8 mouse cellular contexts compared by ENCODE assay signal in genomic region chr1:154117688-154118373, GRCm38 (mm10).
DNase-seq lines count a peak whose midpoint lies in the region; ATAC-seq lines count a peak whose summit lies in the region.

No protein-coding gene starts in this region.

- no peaks in the 10 kb centered on the region for H3K9me3 ChIP-seq in embryonic facial prominence, embryonic 13.5 days
- H3K9me3 ChIP-seq in heart, embryonic 12.5 days (replicated peaks) = no peaks in the 10 kb centered on the region
- H3K9me3 ChIP-seq in kidney, embryonic 14.5 days (ENCODE audit: control insufficient read depth, low read length) = no peaks in the 10 kb centered on the region
- H3K9me3 ChIP-seq in liver, embryonic 12.5 days (replicated peaks) = no peaks in the 10 kb centered on the region
- no peaks in the 10 kb centered on the region for H3K9me3 ChIP-seq in stomach, embryonic 15.5 days

- H3K27ac ChIP-seq in embryonic facial prominence, embryonic 13.5 days = peak overlapping the region; percentile 84
- H3K27ac ChIP-seq in heart, embryonic 12.5 days (ENCODE audit: poor library complexity, severe bottlenecking) = no peak overlapping the region
- no peak overlapping the region for H3K27ac ChIP-seq in kidney, embryonic 14.5 days (ENCODE audit: low read depth, low read length)
- H3K27ac ChIP-seq in liver, embryonic 12.5 days = 0 out of 2 replicates have a peak overlapping the region, but pooled peaks have one; percentile 18
- peak overlapping the region; percentile 45 for H3K27ac ChIP-seq in stomach, embryonic 15.5 days

- WGBS in embryonic facial prominence, embryonic 13.5 days = 14% methylated on average over 20 of the region's 20 CpGs
- WGBS in heart, embryonic 12.5 days = 21% methylated on average over 20 of the region's 20 CpGs
- 45% methylated on average over 18 of the region's 20 CpGs for WGBS in kidney, embryonic 14.5 days
- 19% methylated on average over 19 of the region's 20 CpGs for WGBS in liver, embryonic 12.5 days (ENCODE audit: insufficient replicate concordance)
- WGBS in stomach, embryonic 15.5 days = 23% methylated on average over 20 of the region's 20 CpGs

- intact Hi-C loops in left cerebral cortex, postnatal 4 days (cut with DNase I) = loop anchor here (5.0 kb wide), 1 partner anchor 221 kb away; the partner anchor contains the start of gene Glul

- H3K4me3 ChIP-seq in embryonic facial prominence, embryonic 13.5 days = peak overlapping the region; percentile 19
- H3K4me3 ChIP-seq in heart, embryonic 12.5 days = peak overlapping the region; percentile 10; the same call in 1 of the 2 replicates
- H3K4me3 ChIP-seq in kidney, embryonic 14.5 days (ENCODE audit: low read length) = no peak overlapping the region
- H3K4me3 ChIP-seq in liver, embryonic 12.5 days = peak overlapping the region; percentile 12
- H3K4me3 ChIP-seq in stomach, embryonic 15.5 days (replicated peaks) = 0 out of 2 replicates have a peak overlapping the region, but pooled peaks have one; percentile 8

- ATAC-seq in embryonic facial prominence, embryonic 13.5 days (ENCODE audit: insufficient number of reproducible peaks, insufficient read depth, low FRiP score, low TSS enrichment, low read depth) = peak; percentile 27; the same call in 1 of the 2 replicates
- ATAC-seq in heart, embryonic 12.5 days (ENCODE audit: insufficient number of reproducible peaks, low FRiP score) = peak; percentile 67
- peak; percentile 52; the same call in 1 of the 2 replicates for ATAC-seq in kidney, embryonic 14.5 days (ENCODE audit: low FRiP score, low TSS enrichment)
- peak; percentile 71 for ATAC-seq in liver, embryonic 12.5 days
- peak; percentile 72 for ATAC-seq in stomach, embryonic 15.5 days (ENCODE audit: insufficient read depth, low FRiP score, low read depth)

- peak overlapping the region; percentile 55 for H3K4me2 ChIP-seq in embryonic facial prominence, embryonic 13.5 days
- peak overlapping the region; percentile 57 for H3K4me2 ChIP-seq in heart, embryonic 12.5 days
- H3K4me2 ChIP-seq in kidney, embryonic 14.5 days (replicated peaks; ENCODE audit: low read depth, low read length) = peak overlapping the region; percentile 31
- peak overlapping the region; percentile 48 for H3K4me2 ChIP-seq in liver, embryonic 12.5 days
- peak overlapping the region; percentile 43 for H3K4me2 ChIP-seq in stomach, embryonic 15.5 days

- H3K4me1 ChIP-seq in embryonic facial prominence, embryonic 13.5 days = peaks cover 62% of the 10 kb centered on the region
- H3K4me1 ChIP-seq in heart, embryonic 12.5 days (replicated peaks) = peaks cover 21% of the 10 kb centered on the region
- H3K4me1 ChIP-seq in kidney, embryonic 14.5 days (ENCODE audit: control insufficient read depth, insufficient read depth, low read length) = no peaks in the 10 kb centered on the region
- H3K4me1 ChIP-seq in liver, embryonic 12.5 days = peaks cover 11% of the 10 kb centered on the region
- H3K4me1 ChIP-seq in stomach, embryonic 15.5 days = peaks cover 6% of the 10 kb centered on the region

- peak; percentile 44 for DNase-seq in left cerebral cortex, adult 11 months (ENCODE audit: low spot score)
- no peak for DNase-seq in left cerebral cortex, postnatal 4 days
- peak; percentile 58 for DNase-seq in naive thymus-derived CD4-positive, alpha-beta T cell, adult 2 months (ENCODE audit: low read depth)

- H3K36me3 ChIP-seq in embryonic facial prominence, embryonic 13.5 days = no peaks in the 10 kb centered on the region
- no peaks in the 10 kb centered on the region for H3K36me3 ChIP-seq in heart, embryonic 12.5 days
- H3K36me3 ChIP-seq in kidney, embryonic 14.5 days (ENCODE audit: control insufficient read depth, insufficient read depth, low read length) = no peaks in the 10 kb centered on the region
- H3K36me3 ChIP-seq in liver, embryonic 12.5 days = no peaks in the 10 kb centered on the region
- no peaks in the 10 kb centered on the region for H3K36me3 ChIP-seq in stomach, embryonic 15.5 days

- peak overlapping the region; percentile 52 for H3K9ac ChIP-seq in embryonic facial prominence, embryonic 13.5 days
- 0 out of 2 replicates have a peak overlapping the region, but pooled peaks have one; percentile 36 for H3K9ac ChIP-seq in heart, embryonic 12.5 days
- no peak overlapping the region for H3K9ac ChIP-seq in kidney, embryonic 14.5 days (ENCODE audit: low read depth, low read length)
- 0 out of 2 replicates have a peak overlapping the region, but pooled peaks have one; percentile 18 for H3K9ac ChIP-seq in liver, embryonic 12.5 days
- H3K9ac ChIP-seq in stomach, embryonic 15.5 days = no peak overlapping the region

- H3K27me3 ChIP-seq in embryonic facial prominence, embryonic 13.5 days = no peaks in the 10 kb centered on the region
- no peaks in the 10 kb centered on the region for H3K27me3 ChIP-seq in heart, embryonic 12.5 days (replicated peaks)
- H3K27me3 ChIP-seq in kidney, embryonic 14.5 days (ENCODE audit: control insufficient read depth, insufficient read depth, low read length) = no peaks in the 10 kb centered on the region
- H3K27me3 ChIP-seq in liver, embryonic 12.5 days (replicated peaks) = no peaks in the 10 kb centered on the region
- H3K27me3 ChIP-seq in stomach, embryonic 15.5 days (replicated peaks) = no peaks in the 10 kb centered on the region

Comparison
In these comparisons a context has a peak if more than half of its experiments do, and no peak if none do; other contexts are left out.
1. H3K27ac ChIP-seq: peak in embryonic facial prominence, embryonic 13.5 days (single experiment), liver, embryonic 12.5 days (single experiment) and stomach, embryonic 15.5 days (single experiment); none in heart, embryonic 12.5 days (single experiment) and kidney, embryonic 14.5 days (single experiment).
2. H3K9ac ChIP-seq: peak in embryonic facial prominence, embryonic 13.5 days (single experiment), heart, embryonic 12.5 days (single experiment) and liver, embryonic 12.5 days (single experiment); none in kidney, embryonic 14.5 days (single experiment) and stomach, embryonic 15.5 days (single experiment).
3. Peak in every context shown above with its lines, with median percentiles within 50 percentile points of each other: ATAC-seq and H3K4me2 ChIP-seq.